Mouse (Mus musculus) hindbrain, postnatal 0 days (tissue): Measurements from ENCODE around the gene Gm4778. TPM values are rescaled to one million over a fixed set of nuclear protein-coding genes. Genes with fewer than 3 reads are reported as not detected.

Experiments used
- ATAC-seq: fragments of 200-750 bp; cut with Nextera tagmentation; 2 replicates; pipeline ENCODE4 v1.8.0; 2017; ENCODE audit warnings: mild to moderate bottlenecking, moderate TSS enrichment, moderate library complexity
- DNase-seq: peaks from one replicate; pipeline ENCODE4 v3.0.0-alpha.2; 2015; ENCODE audit warnings: low spot score
- H3K27ac ChIP-seq: fragments of 300-500 bp; sonication (generic); 2 replicates; pipeline ENCODE4 v1.5.1; 2014; ENCODE audit warnings: mild to moderate bottlenecking
- H3K27me3 ChIP-seq: fragments of 300-500 bp; sonication (generic); 2 replicates; pipeline ENCODE4 v1.6.1; 2014; ENCODE audit warnings: low read length, mixed read lengths; ENCODE audit not compliant: insufficient read depth
- H3K36me3 ChIP-seq: fragments of 300-500 bp; sonication (generic); 2 replicates; pipeline ENCODE4 v1.6.1; 2014; ENCODE audit warnings: low read length, mixed read lengths; ENCODE audit not compliant: insufficient read depth
- H3K4me1 ChIP-seq: fragments of 300-500 bp; sonication (generic); 2 replicates; pipeline ENCODE4 v1.6.1; 2014; ENCODE audit warnings: antibody characterized with exemption, low read length, mixed read lengths; ENCODE audit not compliant: insufficient read depth
- H3K4me2 ChIP-seq: fragments of 300-500 bp; sonication (generic); 2 replicates; pipeline ENCODE4 v1.6.1; 2014; ENCODE audit warnings: low read depth, mild to moderate bottlenecking, low read length, moderate library complexity, mixed read lengths
- H3K4me3 ChIP-seq: fragments of 300-500 bp; sonication (generic); 2 replicates; pipeline ENCODE4 v1.5.1; 2014; ENCODE audit warnings: low read length
- H3K9ac ChIP-seq: fragments of 300-500 bp; sonication (generic); replicated peaks from 2 replicates; pipeline ENCODE4 v1.6.1; 2014; ENCODE audit warnings: mild to moderate bottlenecking, low read length, moderate library complexity, mixed read lengths
- H3K9me3 ChIP-seq: fragments of 300-500 bp; sonication (generic); 2 replicates; pipeline ENCODE4 v1.6.1; 2016; ENCODE audit warnings: low read length, mixed read lengths
- CTCF ChIP-seq: IDR thresholded peaks from 2 replicates; pipeline ENCODE4 v1.5.1; 2016; ENCODE audit warnings: antibody characterized with exemption, control low read depth, low read depth
- WGBS: fragments of 180-500 bp; shearing (Covaris S2); extraction: QIAGEN DNeasy Blood & Tissue Kit; methylation state at CpG from one replicate; pipeline ENCODE4 v1.1.7; 2014; 5-methylcytosine and 5-hydroxymethylcytosine counted together
- polyA plus RNA-seq: library from polyadenylated mRNA; unstranded; fragments of >200 nt; fragmentation: Nextera tagmentation; extraction: Ambion mirVana; gene quantifications from 2 replicates; pipeline ENCODE4 v1.2.1, GENCODE M21; 2015
- total RNA-seq: library from RNA; depleted of rRNA; stranded (reverse); fragments of >200 nt; gene quantifications from 2 replicates; pipeline ENCODE4 v1.2.3, GENCODE M21; 2014; rRNA removed

The Gm4778 gene
- total and polyA plus RNA-seq, 2 experiments from 2014 or later, result not detected

GRCm38 (mm10) chr3:94310911-94311310, 47.1 kb downstream of the Gm4778 start:
- peak overlapping the region; percentile 81; the same call in 1 of the 2 replicates for H3K27ac ChIP-seq
- ATAC-seq, result no peak
- no peak for DNase-seq
- peak overlapping the region; percentile 54; the same call in 1 of the 2 replicates for H3K9ac ChIP-seq
- no peak for TF ChIP-seq CTCF
- H3K4me3 ChIP-seq, result peak overlapping the region; percentile 58
- H3K9me3 ChIP-seq, result no peaks in the 10 kb centered on the region
- H3K4me2 ChIP-seq, result peak overlapping the region; percentile 60
- no peaks in the 10 kb centered on the region for H3K36me3 ChIP-seq
- no peaks in the 10 kb centered on the region; the same call in 1 of the 2 replicates for H3K4me1 ChIP-seq
- no peaks in the 10 kb centered on the region for H3K27me3 ChIP-seq
- 71% methylated on average over 6 of the region's 6 CpGs for WGBS

- 69% methylated on average over 4 of the region's 4 CpGs for WGBS
- H3K9me3 ChIP-seq, result no peaks in the 10 kb centered on the region
- DNase-seq, result no peak
- no peaks in the 10 kb centered on the region for H3K27me3 ChIP-seq
- H3K4me3 ChIP-seq, result peak overlapping the region; percentile 58
- 0 out of 2 replicates have a peak overlapping the region, but pooled peaks have one; percentile 54 for H3K9ac ChIP-seq
- no peak for TF ChIP-seq CTCF
- H3K27ac ChIP-seq, result no peak overlapping the region
- no peaks in the 10 kb centered on the region; the same call in 1 of the 2 replicates for H3K4me1 ChIP-seq
- H3K36me3 ChIP-seq, result no peaks in the 10 kb centered on the region
- no peak for ATAC-seq
- H3K4me2 ChIP-seq, result peak overlapping the region; percentile 60
Observed at GRCm38 (mm10) chr3:94311376-94311775, 47.5 kb downstream of the Gm4778 start.

Other genes starting within 250 kb of the Gm4778 start
- gene Gm9125, start 209.2 kb upstream of the Gm4778 start, total RNA-seq, result not detected in 2 replicates
- gene Gm9125, start 209.2 kb upstream of the Gm4778 start, polyA plus RNA-seq, result not detected in 2 replicates
- not detected in 2 replicates for gene Gm10697, start 191.4 kb upstream of the Gm4778 start, total RNA-seq
- not detected in 2 replicates for gene Gm10697, start 191.4 kb upstream of the Gm4778 start, polyA plus RNA-seq
- not detected in 2 replicates for gene Gm10696, start 85.8 kb upstream of the Gm4778 start, total RNA-seq
- not detected in 2 replicates for gene Gm10696, start 85.8 kb upstream of the Gm4778 start, polyA plus RNA-seq
- not detected in 2 replicates for gene Gm5286, start 67.3 kb upstream of the Gm4778 start, total RNA-seq
- gene Gm5286, start 67.3 kb upstream of the Gm4778 start, polyA plus RNA-seq, result not detected in 2 replicates
- gene Them4, start 46.1 kb downstream of the Gm4778 start, total RNA-seq, result 14.6 and 16.4 TPM in 2 replicates
- gene Them4, start 46.1 kb downstream of the Gm4778 start, polyA plus RNA-seq, result 66.7 and 66.9 TPM in 2 replicates
- not detected in 2 replicates for gene Them5, start 78.1 kb downstream of the Gm4778 start, total RNA-seq
- gene Them5, start 78.1 kb downstream of the Gm4778 start, polyA plus RNA-seq, result 0.11 TPM in 1 of 2 replicates, not detected in the other
- gene C2cd4d, start 98.4 kb downstream of the Gm4778 start, total RNA-seq, result 1.8 and 2.6 TPM in 2 replicates
- 1.3 and 2.2 TPM in 2 replicates for gene C2cd4d, start 98.4 kb downstream of the Gm4778 start, polyA plus RNA-seq
- 1.5 TPM in 2 replicates for gene Rorc, start 108.8 kb downstream of the Gm4778 start, total RNA-seq
- gene Rorc, start 108.8 kb downstream of the Gm4778 start, polyA plus RNA-seq, result 0.45 and 0.79 TPM in 2 replicates
- 3.7 and 3.9 TPM in 2 replicates for gene Lingo4, start 134.5 kb downstream of the Gm4778 start, total RNA-seq
- gene Lingo4, start 134.5 kb downstream of the Gm4778 start, polyA plus RNA-seq, result 2.1 and 2.5 TPM in 2 replicates
- gene Tdrkh, start 149.2 kb downstream of the Gm4778 start, total RNA-seq, result 11.8 and 13.7 TPM in 2 replicates
- 46.8 and 48.6 TPM in 2 replicates for gene Tdrkh, start 149.2 kb downstream of the Gm4778 start, polyA plus RNA-seq
- gene Mrpl9, start 179.3 kb downstream of the Gm4778 start, total RNA-seq, result 45.8 and 49.2 TPM in 2 replicates
- 61.7 and 63.8 TPM in 2 replicates for gene Mrpl9, start 179.3 kb downstream of the Gm4778 start, polyA plus RNA-seq
- not detected in 2 replicates for gene Oaz3, start 179.9 kb downstream of the Gm4778 start, total RNA-seq
- 0.60 and 1.2 TPM in 2 replicates for gene Oaz3, start 179.9 kb downstream of the Gm4778 start, polyA plus RNA-seq
- gene Celf3, start 214.3 kb downstream of the Gm4778 start, total RNA-seq, result 156 and 184 TPM in 2 replicates
- 158 and 171 TPM in 2 replicates for gene Celf3, start 214.3 kb downstream of the Gm4778 start, polyA plus RNA-seq
- gene Riiad1, start 216.3 kb downstream of the Gm4778 start, total RNA-seq, result 2.3 and 4.1 TPM in 2 replicates
- 15.7 and 18.3 TPM in 2 replicates for gene Riiad1, start 216.3 kb downstream of the Gm4778 start, polyA plus RNA-seq